Mouse (Mus musculus): Measurements from ENCODE around the gene Enox1. TPM values are rescaled to one million over a fixed set of nuclear protein-coding genes. Genes with fewer than 3 reads are reported as not detected.
A peak's percentile ranks its signal among the peaks of the same experiment; 100 is the strongest.

Gene Enox1
- polyA plus RNA-seq, 1 experiment from 2014 or later, result 8.0 TPM

GRCm38 (mm10) chr14:77473501-77473900 lies 316.9 kb downstream of the Enox1 start:
- no peaks in the 10 kb centered on the region for H3K27me3 ChIP-seq
- WGBS, result 69% methylated on average over 4 of the region's 4 CpGs
- peaks cover 18% of the 10 kb centered on the region; the same call in 1 of the 2 replicates for H3K4me1 ChIP-seq
- no peak for ATAC-seq (replicated peaks; ENCODE audit: low FRiP score)
- no peak overlapping the region for H3K27ac ChIP-seq
- no peak overlapping the region for H3K4me2 ChIP-seq
- no peaks in the 10 kb centered on the region for H3K9me3 ChIP-seq (replicated peaks)
- no peak overlapping the region for H3K9ac ChIP-seq
- no peaks in the 10 kb centered on the region for H3K36me3 ChIP-seq
- no peak overlapping the region for H3K4me3 ChIP-seq (replicated peaks)

- Histone ChIP-seq H3K9ac (no peak overlapping the region), H3K9me3 (replicated peaks) (no peaks in the 10 kb centered on the region), H3K36me3 (no peaks in the 10 kb centered on the region), H3K4me2 (no peak overlapping the region), H3K27ac (no peak overlapping the region), H3K27me3 (no peaks in the 10 kb centered on the region), H3K4me1 (peaks cover 18% of the 10 kb centered on the region; the same call in 1 of the 2 replicates), H3K4me3 (replicated peaks) (no peak overlapping the region)
- WGBS, result 23% methylated on average over 5 of the region's 5 CpGs
- ATAC-seq (replicated peaks; ENCODE audit: low FRiP score), result 0 out of 2 replicates have a peak, but pooled peaks have one; percentile 36
Observed at GRCm38 (mm10) chr14:77474026-77474425, 317.5 kb downstream of the Enox1 start.

DNA sequence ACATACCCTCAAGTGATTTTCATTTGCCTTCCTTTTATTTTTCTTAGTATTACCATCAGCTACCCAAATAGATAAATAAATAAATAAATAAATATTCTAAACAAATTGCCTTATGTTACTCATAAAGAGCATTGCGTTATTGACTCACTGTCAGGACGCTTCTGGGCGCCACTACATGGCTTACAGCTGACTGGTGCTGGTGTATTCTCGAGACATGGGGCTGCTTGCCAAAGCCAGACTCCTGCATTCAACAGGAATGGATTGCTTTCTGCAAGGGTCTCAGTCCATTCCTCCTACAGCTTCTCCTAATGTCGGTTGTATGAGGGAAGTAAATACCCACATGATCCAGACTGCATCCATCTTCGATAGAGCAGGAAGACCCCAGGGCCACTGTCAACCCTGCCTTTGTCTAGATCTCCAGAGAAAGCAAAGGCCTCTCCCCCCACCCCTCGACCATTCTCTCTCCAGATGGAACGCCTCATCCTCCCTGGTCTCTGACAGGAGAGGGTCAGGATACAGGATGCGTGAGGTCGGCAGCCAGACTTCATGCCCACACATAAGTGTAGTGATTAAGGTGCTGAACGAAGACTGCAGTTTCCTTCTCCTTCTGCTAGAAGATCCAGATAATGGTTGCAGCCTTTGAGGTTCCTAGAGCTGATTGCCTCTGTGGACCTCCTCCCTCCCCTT lies 318.7 kb downstream of the Enox1 start:
- WGBS, result 37% methylated on average over 11 of the region's 11 CpGs
- Histone ChIP-seq H3K4me3 (replicated peaks) (no peak overlapping the region), H3K27me3 (no peaks in the 10 kb centered on the region), H3K9me3 (replicated peaks) (no peaks in the 10 kb centered on the region), H3K9ac (no peak overlapping the region), H3K4me1 (peaks cover 18% of the 10 kb centered on the region; the same call in 1 of the 2 replicates), H3K4me2 (no peak overlapping the region), H3K36me3 (no peaks in the 10 kb centered on the region), H3K27ac (no peak overlapping the region)
- peak; percentile 62; the same call in 1 of the 2 replicates for ATAC-seq (replicated peaks; ENCODE audit: low FRiP score)

- H3K9ac ChIP-seq, result no peak overlapping the region
- no peaks in the 10 kb centered on the region for H3K9me3 ChIP-seq (replicated peaks)
- H3K36me3 ChIP-seq, result no peaks in the 10 kb centered on the region
- H3K4me2 ChIP-seq, result no peak overlapping the region
- H3K27ac ChIP-seq, result no peak overlapping the region
- no peaks in the 10 kb centered on the region for H3K27me3 ChIP-seq
- 88% methylated on average over 4 of the region's 4 CpGs for WGBS
- peaks cover 26% of the 10 kb centered on the region; the same call in 1 of the 2 replicates for H3K4me1 ChIP-seq
- H3K4me3 ChIP-seq (replicated peaks), result no peak overlapping the region
- ATAC-seq (replicated peaks; ENCODE audit: low FRiP score), result no peak
Observed at GRCm38 (mm10) chr14:77477704-77478103, 321.1 kb downstream of the Enox1 start.

DNA sequence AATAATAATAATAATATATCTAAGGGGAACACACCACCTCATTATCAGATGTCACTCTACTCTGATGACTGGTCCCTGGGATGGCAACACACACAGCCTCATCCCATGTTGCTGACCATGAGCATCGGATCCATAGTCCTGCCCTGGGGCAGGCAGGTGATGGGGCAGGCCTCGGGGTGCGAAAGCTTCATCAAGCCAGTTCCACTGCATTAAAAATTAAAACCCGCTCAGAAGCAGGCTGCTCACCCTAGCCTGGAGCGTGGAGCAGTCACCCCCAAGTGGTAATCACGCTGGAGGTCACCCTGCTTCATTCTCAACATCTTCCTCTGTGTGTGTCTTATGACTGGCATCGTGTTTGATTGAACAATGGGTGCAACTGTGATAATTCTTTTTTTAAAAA lies 321.6 kb downstream of the Enox1 start:
- no peaks in the 10 kb centered on the region for H3K27me3 ChIP-seq
- no peak for ATAC-seq (replicated peaks; ENCODE audit: low FRiP score)
- no peak overlapping the region for H3K4me3 ChIP-seq (replicated peaks)
- no peak overlapping the region for H3K27ac ChIP-seq
- WGBS, result 87% methylated on average over 7 of the region's 7 CpGs
- H3K9me3 ChIP-seq (replicated peaks), result no peaks in the 10 kb centered on the region
- no peaks in the 10 kb centered on the region for H3K36me3 ChIP-seq
- peaks cover 26% of the 10 kb centered on the region; the same call in 1 of the 2 replicates for H3K4me1 ChIP-seq
- H3K4me2 ChIP-seq, result no peak overlapping the region
- no peak overlapping the region for H3K9ac ChIP-seq

DNA sequence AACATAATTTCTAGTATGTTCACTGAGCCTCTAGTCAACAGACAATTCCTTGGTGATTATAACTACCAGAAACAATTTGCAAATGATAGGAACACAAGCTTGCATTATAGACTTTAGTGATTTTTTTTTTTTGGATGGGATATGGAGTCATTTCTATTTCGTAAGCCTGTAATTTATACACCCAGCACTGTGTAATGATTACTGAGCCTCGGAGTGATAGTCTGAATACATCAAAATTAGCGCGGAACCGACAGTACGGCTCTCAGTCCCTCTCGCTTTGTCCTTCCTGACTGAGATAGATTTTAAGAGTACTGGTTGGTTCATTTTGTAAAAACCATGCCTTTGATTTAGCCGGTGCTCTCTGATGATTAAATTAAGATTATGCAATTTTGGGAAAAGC lies 322.1 kb downstream of the Enox1 start:
- no peaks in the 10 kb centered on the region for H3K36me3 ChIP-seq
- H3K9ac ChIP-seq, result no peak overlapping the region
- no peak for ATAC-seq (replicated peaks; ENCODE audit: low FRiP score)
- no peak overlapping the region for H3K4me2 ChIP-seq
- H3K9me3 ChIP-seq (replicated peaks), result no peaks in the 10 kb centered on the region
- H3K4me1 ChIP-seq, result peaks cover 24% of the 10 kb centered on the region; the same call in 1 of the 2 replicates
- H3K27me3 ChIP-seq, result no peaks in the 10 kb centered on the region
- no peak overlapping the region for H3K27ac ChIP-seq
- WGBS, result 93% methylated on average over 8 of the region's 8 CpGs
- H3K4me3 ChIP-seq (replicated peaks), result no peak overlapping the region

GRCm38 (mm10) chr14:77483076-77483475 lies 326.5 kb downstream of the Enox1 start:
- ATAC-seq (replicated peaks; ENCODE audit: low FRiP score), result peak; percentile 61
- H3K4me2 ChIP-seq, result 0 out of 2 replicates have a peak overlapping the region, but pooled peaks have one; percentile 35
- H3K9me3 ChIP-seq (replicated peaks), result no peaks in the 10 kb centered on the region
- H3K4me1 ChIP-seq, result peaks cover 8% of the 10 kb centered on the region; the same call in 1 of the 2 replicates
- no peaks in the 10 kb centered on the region for H3K36me3 ChIP-seq
- no peak overlapping the region for H3K9ac ChIP-seq
- no peak overlapping the region for H3K27ac ChIP-seq
- WGBS, result 41% methylated on average over 15 of the region's 15 CpGs
- H3K27me3 ChIP-seq, result no peaks in the 10 kb centered on the region
- no peak overlapping the region for H3K4me3 ChIP-seq (replicated peaks)

DNA sequence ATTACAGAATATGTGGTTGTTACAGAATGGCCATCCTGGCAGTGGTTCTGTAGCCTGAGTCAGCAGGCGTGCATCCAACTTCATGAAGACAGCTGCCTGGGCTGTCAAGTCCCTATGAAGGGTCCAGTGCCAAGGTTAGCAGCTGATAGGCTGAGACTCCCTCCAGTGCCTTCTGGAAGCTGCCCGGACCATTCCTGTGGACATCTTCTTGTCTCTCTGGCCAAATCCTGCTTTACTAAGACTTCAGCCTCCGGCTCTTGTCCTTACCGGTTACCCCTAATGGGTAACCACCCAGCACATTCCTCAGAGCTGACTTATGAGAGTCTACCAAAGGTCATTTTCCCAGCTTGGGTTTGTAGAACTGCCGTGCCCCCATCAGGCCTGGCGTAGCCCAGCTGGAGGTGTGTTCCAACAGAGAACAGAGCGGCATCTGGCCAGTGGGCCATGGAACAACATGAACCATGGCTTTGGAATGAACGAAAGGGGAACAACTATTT lies 328.4 kb downstream of the Enox1 start:
- Histone ChIP-seq H3K4me1 (peaks cover 8% of the 10 kb centered on the region; the same call in 1 of the 2 replicates), H3K9ac (no peak overlapping the region), H3K27ac (no peak overlapping the region), H3K36me3 (no peaks in the 10 kb centered on the region), H3K9me3 (replicated peaks) (no peaks in the 10 kb centered on the region), H3K4me3 (replicated peaks) (no peak overlapping the region), H3K27me3 (no peaks in the 10 kb centered on the region), H3K4me2 (no peak overlapping the region)
- peak; percentile 75 for ATAC-seq (replicated peaks; ENCODE audit: low FRiP score)
- WGBS, result 67% methylated on average over 8 of the region's 8 CpGs

GRCm38 (mm10) chr14:77490699-77491098 lies 334.1 kb downstream of the Enox1 start:
- H3K27ac ChIP-seq, result no peak overlapping the region
- H3K27me3 ChIP-seq, result no peaks in the 10 kb centered on the region
- ATAC-seq (replicated peaks; ENCODE audit: low FRiP score), result no peak
- H3K36me3 ChIP-seq, result no peaks in the 10 kb centered on the region
- no peak overlapping the region for H3K4me2 ChIP-seq
- H3K4me1 ChIP-seq, result no peaks in the 10 kb centered on the region
- no peak overlapping the region for H3K4me3 ChIP-seq (replicated peaks)
- H3K9ac ChIP-seq, result no peak overlapping the region
- 96% methylated on average over 6 of the region's 6 CpGs for WGBS
- H3K9me3 ChIP-seq (replicated peaks), result no peaks in the 10 kb centered on the region

GRCm38 (mm10) chr14:77491731-77492130 lies 335.2 kb downstream of the Enox1 start:
- Histone ChIP-seq H3K36me3 (no peaks in the 10 kb centered on the region), H3K4me3 (replicated peaks) (no peak overlapping the region), H3K27me3 (no peaks in the 10 kb centered on the region), H3K4me2 (no peak overlapping the region), H3K27ac (no peak overlapping the region), H3K4me1 (no peaks in the 10 kb centered on the region), H3K9me3 (replicated peaks) (no peaks in the 10 kb centered on the region), H3K9ac (no peak overlapping the region)
- 80% methylated on average over 2 of the region's 2 CpGs for WGBS
- ATAC-seq (replicated peaks; ENCODE audit: low FRiP score), result no peak

DNA sequence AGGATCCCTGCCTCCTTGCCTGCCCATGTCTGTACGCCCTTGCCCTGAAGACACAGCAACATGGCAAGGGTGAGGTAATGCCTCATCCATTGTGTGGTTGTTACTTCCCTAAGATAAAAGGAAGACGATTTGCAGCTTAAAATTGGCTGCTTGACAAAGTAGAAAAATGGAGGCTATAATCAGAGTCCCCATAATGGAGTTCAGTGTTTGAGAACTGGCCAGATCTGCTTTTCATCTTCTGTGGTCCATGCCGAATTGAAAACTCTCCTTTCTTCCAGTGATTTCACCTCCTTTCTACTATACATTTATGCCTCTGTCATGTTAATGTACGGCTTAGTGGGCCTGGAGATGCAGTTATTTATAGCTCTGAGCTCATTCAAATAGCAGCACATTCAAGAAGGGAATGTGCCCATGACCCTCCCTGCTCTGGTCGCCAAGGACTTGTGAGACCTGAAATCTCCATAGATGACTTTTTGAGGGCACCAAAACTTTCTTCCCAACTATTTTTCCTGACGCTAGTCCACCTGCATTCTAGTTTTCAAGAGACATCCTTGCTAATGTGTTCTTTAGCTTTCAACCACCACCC lies 343.5 kb downstream of the Enox1 start:
- 63% methylated on average over 6 of the region's 6 CpGs for WGBS
- no peak overlapping the region for H3K9ac ChIP-seq
- no peaks in the 10 kb centered on the region for H3K4me1 ChIP-seq
- no peaks in the 10 kb centered on the region for H3K36me3 ChIP-seq
- H3K4me3 ChIP-seq (replicated peaks), result no peak overlapping the region
- no peak overlapping the region for H3K4me2 ChIP-seq
- no peak for ATAC-seq (replicated peaks; ENCODE audit: low FRiP score)
- H3K27me3 ChIP-seq, result no peaks in the 10 kb centered on the region
- H3K27ac ChIP-seq, result no peak overlapping the region
- H3K9me3 ChIP-seq (replicated peaks), result no peaks in the 10 kb centered on the region

DNA sequence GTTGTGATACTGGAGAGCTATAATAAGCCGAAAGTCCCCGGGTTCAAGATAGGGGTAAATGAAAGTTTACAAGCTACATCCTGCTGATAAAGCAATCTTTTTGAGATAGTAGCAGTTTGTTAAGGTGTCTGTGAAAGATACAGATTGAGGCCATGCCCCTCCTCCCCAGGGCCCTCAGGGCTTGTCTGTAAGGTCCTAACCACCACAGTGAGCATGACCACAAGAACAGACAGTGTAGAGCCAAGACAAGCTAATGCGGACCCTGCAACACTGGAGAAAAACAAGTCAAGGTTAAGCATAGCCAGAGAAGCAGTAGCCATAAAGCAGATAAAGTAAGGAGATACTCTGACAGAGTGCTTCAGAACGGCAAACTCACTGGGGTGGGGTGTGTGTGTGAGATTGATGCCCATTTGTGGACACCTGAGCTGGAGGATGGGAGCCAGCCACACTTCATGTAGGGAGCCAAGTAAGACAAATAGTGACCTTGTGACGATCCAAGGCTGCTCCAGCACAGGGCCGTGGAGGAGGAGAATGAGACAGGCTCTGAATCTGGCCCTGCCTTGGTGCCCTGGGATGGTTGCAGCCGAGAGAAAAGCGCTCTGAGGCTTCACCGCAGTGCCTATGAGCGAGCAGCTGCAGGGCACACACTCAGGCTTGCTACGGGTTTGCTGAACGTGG lies 348.0 kb downstream of the Enox1 start:
- WGBS, result 59% methylated on average over 12 of the region's 12 CpGs
- no peak for ATAC-seq (replicated peaks; ENCODE audit: low FRiP score)
- no peak overlapping the region for H3K4me3 ChIP-seq (replicated peaks)
- H3K36me3 ChIP-seq, result no peaks in the 10 kb centered on the region
- H3K4me2 ChIP-seq, result no peak overlapping the region
- no peaks in the 10 kb centered on the region for H3K9me3 ChIP-seq (replicated peaks)
- H3K4me1 ChIP-seq, result no peaks in the 10 kb centered on the region
- no peaks in the 10 kb centered on the region for H3K27me3 ChIP-seq
- no peak overlapping the region for H3K27ac ChIP-seq
- no peak overlapping the region for H3K9ac ChIP-seq
